Mouse (Mus musculus) stomach, adult 2 months (tissue): ENCODE measurements around the gene Krtap3-3. TPM values are rescaled to one million over a fixed set of nuclear protein-coding genes. Genes with fewer than 3 reads are reported as not detected.

Experiments
- polyA plus RNA-seq: library from polyadenylated mRNA; depleted of rRNA; stranded (reverse); fragments of >200 nt; gene quantifications from 2 replicates; pipeline ENCODE4 v1.2.3, GENCODE M21; 2012; rRNA removed

The Krtap3-3 gene
- polyA plus RNA-seq: 0.44 TPM in 1 of 2 replicates, not detected in the other

DNA sequence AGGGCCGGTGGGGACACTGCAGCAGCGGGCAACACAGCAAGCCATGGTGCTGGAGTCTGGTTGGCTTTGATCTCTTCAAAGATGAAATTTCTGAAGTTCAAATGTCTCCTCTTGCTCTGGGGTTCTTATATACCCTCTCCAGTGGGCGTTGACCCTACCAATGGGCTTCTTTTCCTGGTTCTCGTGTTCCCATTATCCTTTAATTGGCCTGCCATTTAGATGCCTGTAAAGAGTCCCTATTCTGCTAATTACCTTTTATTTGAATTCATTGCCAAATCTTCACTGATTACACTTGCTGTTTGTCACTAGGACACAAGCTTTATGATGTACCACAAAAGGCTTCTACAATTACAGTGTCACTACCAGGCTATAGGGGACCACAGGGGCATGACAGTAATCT lies at the start of gene Krtap3-3:
Gene Krtap3-3, minus strand, starts transcription at position 101 of the 400 bp plus-strand sequence.

DNA sequence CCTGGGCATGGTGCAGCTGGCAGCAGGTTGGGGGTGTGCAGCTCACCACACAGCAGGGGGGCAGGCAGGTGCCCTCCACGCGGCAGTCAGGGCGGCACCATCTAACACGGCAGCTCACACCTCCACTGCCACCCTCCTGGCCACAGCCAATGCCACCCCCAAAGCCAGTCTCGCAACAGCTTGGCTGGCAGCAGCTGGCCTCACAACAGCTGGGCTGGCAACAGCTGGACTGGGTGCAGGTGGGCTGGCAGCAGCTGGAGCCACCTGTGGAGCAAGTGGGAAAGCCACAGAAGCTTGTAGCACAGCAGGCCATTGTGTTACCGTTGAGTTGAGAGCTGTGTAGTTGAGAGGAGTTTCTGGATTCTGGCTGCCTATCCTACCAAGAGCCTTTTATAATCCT lies 47.1 kb upstream of the Krtap3-3 start, which contains the start of gene Krtap9-3:
Gene Krtap9-3, minus strand, starts transcription at position 364 of the 400 bp plus-strand sequence.

DNA sequence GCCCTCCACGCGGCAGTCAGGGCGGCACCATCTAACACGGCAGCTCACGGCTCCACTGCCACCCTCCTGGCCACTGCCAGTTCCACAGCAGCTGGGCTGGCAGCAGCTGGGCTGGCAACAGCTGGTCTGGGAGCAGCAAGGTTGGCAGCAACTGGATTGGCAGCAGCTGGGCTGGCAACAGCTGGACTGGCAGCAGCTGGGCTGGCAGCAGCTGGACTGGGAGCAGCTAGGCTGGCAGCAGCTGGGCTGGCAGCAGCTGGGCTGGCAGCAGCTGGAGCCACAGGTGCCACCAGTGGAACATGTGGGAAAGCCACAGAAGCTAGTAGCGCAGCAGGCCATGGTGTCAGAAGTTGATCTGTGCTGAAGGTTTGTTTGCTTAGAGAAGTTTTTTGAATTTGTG lies 40.3 kb upstream of the Krtap3-3 start, which contains the start of gene Krtap1-3:
Gene Krtap1-3, minus strand, starts transcription at position 359 of the 400 bp plus-strand sequence.

DNA sequence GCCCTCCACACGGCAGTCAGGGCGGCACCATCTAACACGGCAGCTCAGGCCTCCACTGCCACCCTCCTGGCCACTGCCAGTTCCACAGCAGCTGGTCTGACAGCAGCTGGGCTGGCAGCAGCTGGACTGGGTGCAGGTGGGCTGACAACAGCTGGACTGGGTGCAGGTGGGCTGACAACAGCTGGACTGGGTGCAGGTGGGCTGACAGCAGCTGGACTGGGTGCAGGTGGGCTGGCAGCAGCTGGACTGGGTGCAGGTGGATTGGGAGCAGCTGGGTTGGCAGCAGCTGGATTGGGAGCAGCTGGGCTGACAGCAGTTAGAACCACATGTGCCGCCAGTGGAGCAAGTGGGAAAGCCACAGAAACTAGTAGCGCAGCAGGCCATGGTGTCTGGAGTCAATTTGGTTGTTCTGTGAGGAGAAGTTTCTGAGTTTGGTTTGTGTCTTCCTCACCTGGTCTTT lies 32.6 kb upstream of the Krtap3-3 start, which contains the start of gene Krtap1-4:
Gene Krtap1-4, minus strand, starts transcription at position 410 of the 460 bp plus-strand sequence.

DNA sequence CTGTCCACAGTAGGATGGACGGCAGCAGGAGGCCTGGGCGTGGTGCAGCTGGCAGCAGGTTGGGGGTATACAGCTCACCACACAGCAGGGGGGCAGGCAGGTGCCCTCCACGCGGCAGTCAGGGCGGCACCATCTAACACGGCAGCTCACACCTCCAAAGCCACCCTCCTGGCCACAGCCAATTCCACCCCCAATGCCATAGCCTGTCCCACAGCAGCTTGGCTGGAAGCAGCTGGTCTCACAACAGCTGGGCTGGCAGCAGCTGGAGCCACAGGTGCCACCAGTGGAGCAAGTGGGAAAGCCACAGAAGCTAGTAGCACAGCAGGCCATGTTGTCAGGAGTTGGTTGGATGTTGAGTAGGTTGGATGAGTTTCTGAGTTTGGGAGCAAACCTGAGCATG lies 30.0 kb upstream of the Krtap3-3 start, which contains the start of gene Krtap1-5:
Gene Krtap1-5, minus strand, starts transcription at position 381 of the 400 bp plus-strand sequence.

DNA sequence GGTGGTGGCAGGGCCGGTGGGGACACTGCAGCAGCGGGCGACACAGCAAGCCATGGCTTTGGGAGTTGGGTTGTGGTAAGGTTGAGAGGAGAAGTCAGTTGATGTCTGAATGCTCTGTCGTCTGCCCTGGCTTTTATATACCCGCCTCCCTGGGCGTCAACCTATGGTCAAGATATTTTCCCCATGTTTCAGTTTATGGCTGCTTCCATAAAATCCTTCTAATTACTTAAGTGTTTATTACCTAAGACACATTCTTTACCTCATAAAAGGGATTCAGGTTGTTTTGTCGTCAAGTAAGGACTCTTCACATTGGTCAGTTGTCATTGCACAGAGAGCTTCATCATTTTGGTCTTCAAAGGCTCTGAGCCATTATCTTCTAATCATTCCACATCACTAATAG lies 15.9 kb upstream of the Krtap3-3 start, which contains the start of gene Krtap3-1:
Gene Krtap3-1, minus strand, starts transcription at position 101 of the 400 bp plus-strand sequence.

DNA sequence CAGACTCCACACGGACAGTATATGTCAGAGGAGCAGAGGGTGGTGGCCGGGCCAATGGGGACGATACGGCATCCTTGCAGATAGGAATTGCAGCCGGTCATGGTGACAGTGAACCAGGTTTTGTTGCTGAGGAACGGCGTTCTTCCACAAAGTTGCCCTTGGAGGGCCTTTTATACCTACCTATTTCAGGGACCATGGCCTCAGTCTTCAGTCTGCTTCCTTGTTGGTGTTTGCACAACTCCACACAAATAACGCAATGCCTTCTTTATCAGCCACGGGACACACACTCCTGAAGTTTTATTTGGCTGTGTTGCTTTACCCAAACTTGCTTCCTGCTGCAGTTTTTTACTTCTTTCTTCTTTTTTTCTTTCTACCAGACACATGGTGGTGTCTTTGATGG lies 8.7 kb upstream of the Krtap3-3 start, which contains the start of gene Gm11939:
Gene Gm11939, minus strand, starts transcription at position 101 of the 400 bp plus-strand sequence.

DNA sequence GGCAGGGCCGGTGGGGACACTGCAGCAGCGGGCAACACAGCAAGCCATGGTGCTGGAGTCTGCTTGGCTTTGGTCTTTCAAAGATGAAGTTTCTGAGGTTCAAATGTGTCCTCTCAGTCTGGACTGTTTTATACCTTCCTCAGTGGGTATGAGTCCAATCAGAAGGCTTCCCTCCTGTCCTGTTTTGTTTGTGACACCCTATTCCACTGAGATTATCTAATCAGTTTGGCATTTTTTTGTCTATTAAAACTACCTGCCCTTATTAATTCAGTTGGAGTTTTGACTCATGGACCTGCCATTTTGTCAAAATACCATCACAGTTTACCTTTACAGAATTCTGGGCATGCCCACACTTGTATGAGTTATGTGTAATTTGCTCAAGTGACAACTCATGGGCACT lies 6.1 kb upstream of the Krtap3-3 start, which contains the start of gene Krtap3-2:
Gene Krtap3-2, minus strand, starts transcription at position 101 of the 400 bp plus-strand sequence.

DNA sequence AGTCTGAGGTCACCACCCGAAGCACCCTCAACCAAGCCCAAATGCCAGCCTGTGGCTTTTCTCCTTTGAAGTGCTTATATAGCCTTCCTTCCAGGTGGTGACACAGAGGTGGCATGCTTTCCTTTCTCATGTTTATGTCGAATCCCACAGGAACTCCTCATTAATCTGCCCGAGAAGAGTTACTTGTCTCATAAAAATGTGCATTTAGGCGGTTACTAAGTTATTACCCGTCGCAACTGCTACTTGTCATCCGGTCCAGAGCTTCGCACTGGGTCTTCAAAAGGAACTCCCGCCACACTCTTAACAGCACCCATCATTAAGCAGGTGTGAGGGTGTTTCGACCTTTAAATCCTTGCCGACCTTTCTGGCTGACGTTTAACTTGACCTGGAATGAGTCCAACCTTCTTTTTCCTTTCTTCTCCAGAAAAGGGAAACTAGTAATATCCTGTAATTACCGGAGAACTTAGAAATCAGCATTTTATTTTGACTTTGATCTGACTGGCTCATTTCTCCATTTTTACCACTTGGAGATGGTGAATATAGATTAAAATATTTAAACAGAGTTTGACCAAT lies 29.3 kb downstream of the Krtap3-3 start, which contains the start of gene Krt39:
Gene Krt39, minus strand, starts transcription at position 51 of the 573 bp plus-strand sequence.

Other genes with a start within 250 kb of the Krtap3-3 start
- gene Krt25, start 227.9 kb downstream of the Krtap3-3 start, polyA plus RNA-seq: not detected in 2 replicates
- gene Krt26, start 212.9 kb downstream of the Krtap3-3 start, polyA plus RNA-seq: not detected in 2 replicates
- gene Krt27, start 199.8 kb downstream of the Krtap3-3 start, polyA plus RNA-seq: not detected in 2 replicates
- not detected in 2 replicates for gene Krt28, start 176.0 kb downstream of the Krtap3-3 start, polyA plus RNA-seq
- gene Krt10, start 161.5 kb downstream of the Krtap3-3 start, polyA plus RNA-seq: 321 and 430 TPM in 2 replicates
- gene Krt12, start 128.6 kb downstream of the Krtap3-3 start, polyA plus RNA-seq: 0.58 and 0.89 TPM in 2 replicates
- 24.2 and 29.7 TPM in 2 replicates for gene Krt20, start 112.7 kb downstream of the Krtap3-3 start, polyA plus RNA-seq
- 108 and 113 TPM in 2 replicates for gene Krt23, start 57.7 kb downstream of the Krtap3-3 start, polyA plus RNA-seq
- not detected in 2 replicates for gene Krt39, start 29.5 kb downstream of the Krtap3-3 start, polyA plus RNA-seq
- not detected in 2 replicates for gene Krt40, start 7.7 kb downstream of the Krtap3-3 start, polyA plus RNA-seq
- 0.81 and 3.3 TPM in 2 replicates for gene Krtap3-2, start 6.0 kb upstream of the Krtap3-3 start, polyA plus RNA-seq
- gene Gm11939, start 8.6 kb upstream of the Krtap3-3 start, polyA plus RNA-seq: not detected in 2 replicates
- not detected in 2 replicates for gene Krtap3-1, start 15.8 kb upstream of the Krtap3-3 start, polyA plus RNA-seq
- gene Krtap1-5, start 30.2 kb upstream of the Krtap3-3 start, polyA plus RNA-seq: not detected in 2 replicates
- 0.21 TPM in 1 of 2 replicates, not detected in the other for gene Krtap1-4, start 32.8 kb upstream of the Krtap3-3 start, polyA plus RNA-seq
- gene Krtap1-3, start 40.5 kb upstream of the Krtap3-3 start, polyA plus RNA-seq: not detected in 2 replicates
- not detected in 2 replicates for gene Krtap9-3, start 47.2 kb upstream of the Krtap3-3 start, polyA plus RNA-seq
- not detected in 2 replicates for gene Gm11938, start 52.4 kb upstream of the Krtap3-3 start, polyA plus RNA-seq
- not detected in 2 replicates for gene Gm11937, start 59.3 kb upstream of the Krtap3-3 start, polyA plus RNA-seq
- not detected in 2 replicates for gene Krtap2-4, start 64.0 kb upstream of the Krtap3-3 start, polyA plus RNA-seq
- gene Gm11562, start 69.6 kb upstream of the Krtap3-3 start, polyA plus RNA-seq: not detected in 2 replicates
- gene Krtap4-1, start 77.4 kb upstream of the Krtap3-3 start, polyA plus RNA-seq: not detected in 2 replicates
- gene Krtap4-2, start 84.2 kb upstream of the Krtap3-3 start, polyA plus RNA-seq: not detected in 2 replicates
- gene Krtap4-7, start 93.2 kb upstream of the Krtap3-3 start, polyA plus RNA-seq: not detected in 2 replicates
- not detected in 2 replicates for gene Gm11555, start 99.4 kb upstream of the Krtap3-3 start, polyA plus RNA-seq
- gene Gm11563, start 108.1 kb upstream of the Krtap3-3 start, polyA plus RNA-seq: not detected in 2 replicates
- not detected in 2 replicates for gene Krtap4-6, start 115.1 kb upstream of the Krtap3-3 start, polyA plus RNA-seq
- not detected in 2 replicates for gene Gm14190, start 139.9 kb upstream of the Krtap3-3 start, polyA plus RNA-seq
- gene Gm14180, start 183.4 kb upstream of the Krtap3-3 start, polyA plus RNA-seq: not detected in 2 replicates
- not detected in 2 replicates for gene Gm11595, start 222.0 kb upstream of the Krtap3-3 start, polyA plus RNA-seq
- gene Krtap4-8, start 229.8 kb upstream of the Krtap3-3 start, polyA plus RNA-seq: not detected in 2 replicates
- not detected in 2 replicates for gene Krtap4-9, start 234.3 kb upstream of the Krtap3-3 start, polyA plus RNA-seq
- gene Gm11596, start 242.6 kb upstream of the Krtap3-3 start, polyA plus RNA-seq: not detected in 2 replicates
- gene Gm11569, start 248.1 kb upstream of the Krtap3-3 start, polyA plus RNA-seq: not detected in 2 replicates